Mouse (Mus musculus) cerebellum, adult 18-20 months (tissue): ENCODE data around the gene Tat.
"Not testable (repeated sequence)": the region's sequence is repeated elsewhere in the genome, so short reads cannot be mapped to it uniquely, and the experiment has no call there.

Experiments used
- DNase-seq, 2 experiments: peaks; one replicate each; pipeline ENCODE4 v3.0.0; 2021

Tat gene

DNA sequence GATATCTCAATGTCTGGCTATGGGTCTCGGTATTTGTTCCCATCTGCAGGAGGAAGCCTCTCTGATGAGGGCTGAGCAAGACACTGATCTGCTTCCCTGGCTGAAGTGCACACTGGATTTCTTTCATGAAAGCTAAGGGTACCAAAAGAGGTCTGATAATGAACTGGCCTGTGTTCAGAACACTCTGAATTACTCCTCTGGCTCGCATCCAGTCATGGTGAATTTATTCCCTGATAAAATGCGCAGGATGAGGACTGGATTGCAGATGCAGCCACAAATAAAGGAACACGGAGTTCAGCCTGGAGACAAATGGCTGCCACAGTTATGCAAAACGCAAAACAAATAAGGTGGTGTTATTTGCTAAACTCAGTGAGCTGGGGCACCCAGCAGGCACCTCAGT, 6.3 kb upstream of the Tat start:
- DNase-seq = no peak

DNA sequence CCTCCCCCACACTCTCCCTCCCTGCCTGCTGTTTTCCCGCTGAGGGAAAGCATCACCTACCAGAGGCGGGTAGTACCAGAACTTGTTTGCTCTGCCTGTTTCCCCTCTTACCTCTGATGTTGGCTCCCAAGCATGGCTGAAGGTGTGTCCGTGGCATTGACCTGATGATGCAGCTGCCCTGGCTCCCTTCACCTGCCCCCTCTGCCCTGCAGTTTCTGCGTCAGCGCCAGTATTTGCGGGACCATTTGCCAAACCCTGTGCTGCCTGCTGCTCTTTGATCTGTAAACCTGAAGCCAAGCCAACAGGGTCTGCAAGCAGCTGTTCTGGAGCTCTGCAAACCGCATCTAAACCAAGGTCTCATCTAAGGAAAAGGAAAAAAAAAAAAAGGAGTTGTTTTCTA, 3.9 kb upstream of the Tat start:
- no peak for DNase-seq

DNA sequence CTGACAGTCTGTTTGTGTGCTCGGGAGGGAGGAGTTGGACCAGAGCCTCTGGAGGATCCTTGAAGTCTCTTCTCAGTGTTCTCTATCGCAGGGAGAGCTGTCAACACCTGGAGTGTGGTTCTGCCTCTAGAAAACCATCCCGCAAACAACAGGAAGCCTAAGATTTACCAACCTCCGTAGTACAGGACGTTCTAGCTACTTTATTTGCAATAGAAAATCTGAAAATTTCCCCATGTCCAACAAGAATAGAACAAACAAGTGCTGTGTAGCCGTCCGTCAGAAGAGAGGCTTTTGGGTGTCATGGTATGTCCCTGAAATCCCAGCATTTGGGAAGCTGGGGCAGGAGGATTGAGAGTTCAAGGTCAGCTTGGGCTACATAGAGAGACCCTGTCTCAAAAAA, 2.5 kb upstream of the Tat start:
- DNase-seq = no peak

DNA sequence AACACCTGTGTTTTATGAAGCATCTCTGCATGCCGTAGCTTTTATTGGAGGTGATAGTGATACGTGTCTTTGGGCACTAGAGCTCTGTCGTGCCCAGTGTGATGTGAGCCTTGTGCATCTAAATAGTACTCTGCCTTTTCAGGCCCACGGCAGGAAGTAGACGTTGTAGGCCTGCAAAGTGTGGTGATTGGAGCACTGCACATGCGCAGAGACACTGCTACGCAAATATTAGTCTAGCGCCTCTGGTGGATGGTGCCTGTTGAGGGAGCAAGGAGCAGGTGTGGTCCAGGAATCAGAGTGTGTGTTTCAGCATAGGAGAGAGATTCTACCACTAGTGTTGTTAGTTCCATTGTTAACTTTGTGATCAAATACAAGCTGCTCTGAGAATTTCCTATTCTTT, 1.1 kb upstream of the Tat start:
- no peak for DNase-seq

DNA sequence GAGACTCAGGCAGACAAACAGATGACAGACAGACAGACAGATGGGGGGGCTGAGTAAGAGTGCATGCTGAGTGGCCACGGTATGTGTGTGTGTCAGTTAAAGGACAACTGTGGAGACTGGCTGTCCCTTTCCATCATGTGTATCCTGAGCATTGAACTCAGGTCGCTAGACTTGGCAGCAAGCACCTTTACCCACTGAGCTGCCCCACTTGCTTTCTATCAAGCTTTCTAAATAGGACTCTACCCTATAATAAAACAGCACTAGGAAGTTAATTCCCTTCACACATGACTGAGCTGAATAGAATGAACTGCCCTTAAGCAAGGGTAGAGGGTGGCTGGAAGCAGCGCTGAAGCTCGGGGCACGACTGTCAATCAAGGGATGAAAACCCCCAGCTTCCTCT, 1.9 kb downstream of the Tat start:
- DNase-seq = no peak

DNA sequence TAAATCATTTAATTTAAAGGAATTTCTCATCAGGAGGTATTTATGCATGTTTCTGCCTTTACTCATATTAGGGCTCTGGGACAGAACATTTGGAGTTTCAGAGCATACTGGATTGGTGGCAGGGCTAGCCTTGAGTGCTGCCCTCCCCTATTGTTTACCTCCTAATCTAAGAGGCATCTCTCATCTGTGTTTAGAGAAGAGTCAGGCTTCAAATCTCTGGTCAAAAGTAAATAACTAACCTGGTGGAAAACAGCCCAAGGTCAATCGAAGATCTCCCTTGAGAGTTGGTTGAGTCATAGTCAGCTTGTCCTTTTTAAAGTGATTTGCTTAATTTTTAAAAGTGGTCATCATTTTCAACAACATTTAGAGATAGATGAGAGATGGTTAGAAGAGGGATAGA, 2.7 kb downstream of the Tat start:
- no peak for DNase-seq

DNA sequence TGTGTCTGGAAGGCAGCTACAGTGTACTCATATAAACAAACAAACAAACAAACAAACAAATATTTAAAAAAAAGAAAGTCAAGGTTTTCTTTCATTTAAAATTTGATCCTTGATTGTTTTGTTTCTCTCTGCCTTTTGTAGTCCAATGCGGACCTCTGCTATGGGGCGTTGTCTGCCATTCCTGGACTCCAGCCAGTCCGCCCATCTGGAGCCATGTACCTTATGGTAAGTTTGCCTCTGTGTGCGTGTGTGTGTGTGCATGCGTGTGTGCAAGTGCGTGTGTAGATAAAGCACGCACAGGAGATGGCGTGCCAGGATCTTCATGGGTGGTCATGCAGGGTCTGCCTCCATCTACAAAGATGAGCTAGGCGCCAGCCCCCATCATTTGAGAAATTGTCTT, 7.1 kb downstream of the Tat start:
- DNase-seq = no peak

DNA sequence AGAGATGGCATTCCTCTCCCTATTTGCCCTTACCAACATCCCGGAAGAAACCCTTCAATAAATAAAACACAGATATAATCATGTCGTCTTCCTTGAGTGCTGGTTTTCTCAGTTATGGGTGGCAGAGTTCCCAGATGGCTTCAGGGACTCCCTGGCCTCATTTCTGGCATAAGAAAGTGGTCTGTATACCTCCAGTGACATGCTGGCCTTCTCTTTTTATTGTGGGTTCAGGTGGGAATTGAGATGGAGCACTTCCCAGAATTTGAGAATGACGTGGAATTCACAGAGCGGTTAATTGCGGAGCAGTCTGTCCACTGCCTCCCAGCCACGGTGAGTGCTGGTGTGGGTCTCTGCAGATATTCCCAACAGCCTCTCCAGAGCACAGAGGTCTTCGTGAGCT, 7.8 kb downstream of the Tat start:
- no peak for DNase-seq

DNA sequence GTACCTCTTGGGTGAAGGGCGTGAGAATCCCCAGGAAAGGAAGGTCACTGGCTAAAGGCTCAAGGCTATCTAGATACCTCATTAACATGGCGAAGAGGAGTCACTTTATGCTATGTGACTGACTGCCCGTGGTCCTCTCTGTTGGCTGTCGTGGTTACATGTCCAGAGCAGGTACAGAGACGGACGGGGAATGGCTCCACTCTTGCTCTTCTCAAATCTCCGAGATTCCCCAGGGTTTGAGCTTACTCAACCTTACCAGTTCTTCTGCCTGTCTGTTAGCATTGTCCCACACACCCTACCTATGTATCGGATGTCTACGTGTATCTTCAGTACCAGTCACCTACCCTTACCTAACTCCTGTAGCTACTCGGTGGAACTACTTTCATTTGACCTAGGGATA, 9.7 kb downstream of the Tat start:
- DNase-seq = no peak

DNA sequence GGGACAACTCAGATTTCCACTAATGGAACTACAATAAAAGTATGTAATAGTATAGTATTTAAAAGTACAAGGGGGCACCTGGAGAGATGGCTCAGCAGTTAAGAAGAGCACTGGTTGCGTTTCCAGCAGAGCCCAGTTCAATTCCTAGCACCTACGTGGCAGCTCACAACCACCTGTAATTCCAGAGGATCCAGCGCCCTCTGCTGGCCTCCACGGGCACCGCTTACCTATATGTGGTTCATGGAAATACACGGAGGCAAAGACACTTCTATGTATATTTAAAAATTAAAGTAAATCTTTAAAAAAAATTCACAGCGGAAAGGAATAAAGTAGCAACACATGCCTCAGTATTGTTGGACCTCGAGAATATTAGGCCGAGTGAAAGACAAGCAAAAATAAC, 12.7 kb downstream of the Tat start:
- peak in 1 of 2 experiments; percentile 5 for DNase-seq

DNA sequence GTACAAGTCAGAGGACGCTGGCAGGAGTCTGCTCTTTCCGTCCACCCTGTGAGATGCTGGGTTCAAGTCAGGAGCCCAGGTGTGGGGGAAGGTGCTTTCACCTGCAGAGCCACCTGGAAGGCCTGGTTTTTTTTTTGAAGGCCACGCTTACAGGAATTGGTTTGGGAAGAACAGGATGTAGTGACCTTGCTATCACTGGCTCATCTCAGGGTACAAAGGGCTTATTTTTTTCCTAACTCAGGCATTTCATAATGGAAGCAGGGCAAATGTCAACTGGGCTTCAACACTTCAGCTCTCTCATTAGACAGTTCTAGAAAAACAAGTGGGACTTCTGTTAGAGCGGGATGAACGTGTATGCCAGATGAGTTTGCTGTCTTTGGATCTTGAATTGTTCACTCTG, 14.1 kb downstream of the Tat start:
- DNase-seq = no peak

DNA sequence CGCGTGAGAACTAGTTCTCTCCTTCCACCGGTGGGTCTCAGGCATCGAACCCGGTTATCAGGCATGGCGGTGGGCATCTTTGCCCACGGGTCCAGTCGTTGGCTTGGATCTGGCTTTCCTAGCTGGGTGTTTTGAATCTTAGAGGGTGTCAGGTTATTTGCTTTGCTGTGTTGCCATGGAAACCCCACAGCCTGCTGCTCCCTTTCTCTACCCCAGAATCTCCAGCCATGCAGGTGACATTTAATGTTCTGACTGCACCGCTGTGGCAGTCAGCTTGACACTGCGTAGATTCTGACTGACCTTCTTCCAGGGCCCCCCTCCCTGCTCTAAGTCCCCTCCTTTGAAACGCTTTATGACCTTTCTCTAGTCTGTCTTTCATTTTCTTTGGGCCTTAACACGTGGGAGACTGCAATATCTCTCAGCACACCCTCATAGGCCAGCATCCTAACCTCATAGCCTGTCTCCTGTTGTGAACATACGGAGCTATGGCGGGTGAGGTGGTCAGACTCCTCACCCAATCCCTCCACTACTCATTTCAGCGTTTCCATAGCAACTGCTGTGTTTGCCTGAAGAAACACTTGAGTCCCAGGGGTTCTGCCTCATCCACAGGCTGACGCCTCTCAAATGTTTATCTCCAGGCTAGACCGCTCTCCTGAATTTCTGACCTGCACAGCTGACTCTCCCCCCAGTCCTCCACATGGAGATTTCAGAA, 16.2 kb downstream of the Tat start:
- DNase-seq = no peak

DNA sequence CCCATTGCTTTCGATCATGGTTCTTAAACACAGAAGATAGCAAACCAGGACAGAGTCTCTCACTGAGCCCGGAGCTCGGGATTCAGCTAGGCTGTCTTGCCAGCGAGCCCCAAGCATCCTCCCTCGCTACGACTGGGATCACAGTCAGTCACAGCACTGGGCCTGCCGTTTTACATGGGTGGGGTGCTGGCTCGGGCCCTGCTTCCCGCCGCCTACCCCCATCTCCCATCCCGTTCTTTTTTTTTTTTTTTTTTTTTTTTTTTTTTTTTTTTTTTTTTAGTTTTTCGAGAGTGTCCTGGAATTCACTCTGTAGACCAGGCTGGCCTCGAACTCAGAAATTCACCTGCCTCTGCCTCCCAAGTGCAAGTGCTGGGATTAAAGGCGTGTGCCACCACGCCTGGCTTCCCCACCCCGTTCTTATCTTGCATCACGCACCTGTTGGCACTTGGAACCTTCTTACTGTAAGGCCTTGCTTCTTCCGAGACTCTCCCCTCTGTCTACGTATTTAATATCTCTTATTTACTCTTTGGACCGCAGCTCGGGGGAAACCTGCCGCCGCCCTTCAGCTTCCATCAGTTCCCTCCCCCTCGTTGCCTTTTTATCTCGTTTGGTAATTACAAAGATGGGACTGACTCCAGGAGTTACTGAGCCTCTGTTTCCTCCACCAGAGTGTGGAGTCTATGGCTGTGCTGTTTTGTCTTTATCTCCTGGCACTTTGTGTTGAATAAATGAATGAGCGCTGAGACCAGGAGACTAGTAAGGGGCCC, 18.2 kb downstream of the Tat start:
- DNase-seq = no peak

DNA sequence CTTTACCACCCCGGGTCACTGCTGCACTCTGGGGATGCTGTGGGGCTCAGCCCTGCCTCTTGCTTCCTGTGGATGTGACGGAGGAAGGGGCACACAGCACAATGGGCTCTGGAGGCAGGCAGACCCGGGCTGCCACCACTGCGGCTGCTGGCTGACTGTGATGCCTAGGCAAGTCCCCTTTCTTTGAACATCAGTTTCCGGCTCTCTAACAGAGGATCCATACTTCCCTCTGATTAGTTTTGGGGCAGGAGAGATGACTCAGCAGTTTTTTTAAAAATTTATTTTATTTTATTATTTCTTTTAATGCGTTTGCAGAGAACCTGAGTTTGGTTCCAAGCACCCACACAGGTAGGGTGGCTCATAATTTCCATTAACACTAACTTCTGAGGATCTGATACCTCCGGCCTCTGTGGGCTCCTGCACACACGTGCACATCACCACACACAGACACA, 18.8 kb downstream of the Tat start:
- DNase-seq = no peak

DNA sequence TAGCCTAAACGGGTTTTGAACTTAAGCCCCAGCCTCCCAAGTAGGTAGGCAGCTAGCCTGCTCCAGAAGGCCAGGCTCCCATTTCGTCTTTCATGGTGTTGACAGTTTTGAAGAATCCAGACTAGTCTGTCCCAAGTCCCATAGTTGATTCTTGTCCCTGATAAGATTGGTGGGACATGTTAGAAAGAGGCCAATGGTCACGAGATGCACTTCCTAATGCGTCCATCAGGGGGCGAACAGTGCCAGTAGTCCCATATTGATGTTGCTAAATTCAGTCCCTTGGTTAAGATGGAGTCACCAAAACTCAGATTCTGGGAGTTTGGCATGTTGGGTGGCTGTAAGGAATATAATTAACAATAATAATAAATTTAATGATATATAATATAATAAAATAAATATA, 20.6 kb downstream of the Tat start:
- peak; percentile 39 to 52 for DNase-seq

DNA sequence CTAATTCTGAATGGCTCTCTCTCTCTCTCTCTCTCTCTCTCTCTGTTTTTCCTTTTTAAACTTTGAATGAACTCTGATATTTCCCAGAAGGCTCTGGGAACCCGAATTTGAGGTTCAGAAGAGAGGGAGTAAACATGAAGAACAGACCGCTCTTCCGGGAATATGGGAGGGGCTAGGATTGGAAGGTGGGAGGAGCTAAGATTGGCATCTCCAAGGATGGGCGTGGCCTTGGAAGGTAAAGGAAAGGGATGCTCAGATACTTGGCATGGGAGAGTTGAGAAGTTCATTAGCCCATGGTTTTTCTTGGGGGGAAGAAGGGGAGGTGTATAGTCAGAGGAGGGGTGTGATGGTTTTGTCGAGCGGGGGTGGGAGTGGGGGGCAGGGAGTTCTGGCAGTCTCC, 31.8 kb downstream of the Tat start:
- DNase-seq = no peak

DNA sequence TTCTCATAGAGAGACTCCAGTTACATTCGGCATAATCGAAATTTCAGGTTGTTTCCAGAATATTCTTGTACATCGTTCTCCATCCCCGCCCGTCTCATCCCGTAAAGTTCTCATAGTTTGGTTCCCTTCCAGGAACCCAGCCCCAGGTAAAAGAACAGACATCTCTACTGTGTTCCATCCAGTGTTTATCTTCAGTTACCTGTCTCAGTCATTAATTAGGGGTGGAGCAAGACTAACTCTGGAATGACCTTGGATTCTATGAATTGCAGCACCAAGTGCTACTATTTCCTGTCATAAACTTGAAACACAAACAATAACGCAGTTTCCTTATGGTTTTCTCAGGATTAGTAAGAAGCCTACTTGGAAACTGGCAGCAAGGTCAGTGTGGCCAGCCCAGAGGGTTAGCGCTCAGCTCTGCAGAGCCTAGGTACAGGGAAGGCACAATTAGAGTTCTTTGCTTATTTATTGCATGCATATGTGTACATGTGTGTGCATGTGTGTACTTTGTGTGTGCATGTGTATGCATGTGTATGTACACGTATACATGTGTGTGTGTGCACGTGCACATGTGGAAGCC, 32.6 kb downstream of the Tat start:
- no peak for DNase-seq

DNA sequence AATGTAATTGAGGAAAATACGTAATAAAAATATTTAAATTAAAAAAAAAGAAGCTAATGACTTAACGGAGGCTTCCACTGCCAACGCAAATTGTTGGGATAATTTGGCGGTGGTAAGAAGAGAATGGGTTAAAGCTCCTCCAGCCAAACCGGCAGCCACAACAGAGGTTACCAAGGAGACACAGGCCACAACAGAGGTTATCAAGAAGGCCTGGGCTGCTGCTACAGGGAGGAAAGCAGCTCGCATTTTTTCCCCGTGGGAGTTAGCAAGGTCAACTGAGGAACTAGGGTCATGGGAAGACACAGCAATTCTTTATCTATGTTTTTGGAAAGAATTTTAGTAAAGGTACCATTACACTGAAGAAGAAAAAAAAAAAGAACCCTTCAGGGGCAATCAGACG, 43.5 kb downstream of the Tat start:
- DNase-seq = not testable (repeated sequence)

DNA sequence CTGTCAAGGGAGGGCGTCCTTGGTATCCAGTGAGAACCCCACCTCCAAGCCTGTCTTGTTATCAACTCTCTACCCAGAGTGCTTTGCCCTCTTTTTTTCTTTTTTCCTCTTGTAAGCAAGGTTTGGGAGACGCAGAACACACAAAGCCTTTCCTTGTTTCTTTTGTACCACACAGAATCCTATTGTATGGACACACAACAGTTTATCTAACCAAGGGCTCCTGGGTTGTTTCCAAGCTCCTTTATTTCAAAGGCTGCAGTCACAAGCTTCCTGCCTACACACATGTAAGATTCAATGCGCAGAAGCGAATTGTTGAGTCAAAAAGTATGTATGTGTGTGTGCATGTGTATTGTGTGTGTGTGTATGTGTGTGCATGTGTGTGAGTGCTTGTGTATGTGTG, 44.1 kb downstream of the Tat start:
- DNase-seq = no peak

DNA sequence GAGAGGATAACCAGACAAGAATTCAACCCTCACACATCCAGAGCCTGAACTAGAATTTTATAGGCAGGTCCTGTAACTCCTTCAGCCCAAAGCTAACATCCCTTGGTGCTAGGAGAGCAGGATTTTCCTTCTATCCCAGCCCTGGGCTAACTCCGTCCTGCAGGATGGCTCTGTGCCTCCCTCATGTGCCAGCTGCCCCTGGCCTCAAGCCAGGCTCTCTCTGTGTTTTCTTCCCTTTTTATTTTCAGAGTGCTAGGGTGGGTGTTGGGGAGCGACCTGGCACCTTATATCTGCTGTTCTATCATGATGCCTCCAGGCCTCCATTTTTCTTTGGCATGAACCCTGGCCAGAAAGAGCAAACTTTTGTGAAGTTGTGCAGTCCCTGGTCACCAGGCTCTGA, 45.9 kb downstream of the Tat start:
- peak in 1 of 2 experiments; percentile 3 for DNase-seq

DNA sequence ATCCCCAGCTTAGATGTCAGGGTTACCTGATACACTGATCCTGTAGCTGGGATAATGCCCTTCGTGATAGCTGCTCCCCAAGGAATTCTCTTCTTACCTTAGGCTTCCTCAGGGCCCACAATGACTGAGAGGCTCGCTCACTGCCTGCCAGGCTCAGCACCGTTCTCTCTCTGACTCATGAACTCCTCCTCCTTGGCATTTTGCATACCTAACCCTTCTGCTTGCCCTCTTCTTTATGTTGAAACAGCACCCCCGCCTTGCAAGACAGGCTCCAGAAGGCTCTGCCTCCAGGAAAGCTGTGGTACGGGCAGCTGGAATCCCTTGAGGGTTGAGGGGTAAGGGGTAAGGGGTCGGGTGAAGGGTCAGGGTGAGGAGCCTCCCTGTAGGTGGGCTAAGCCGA, 49.0 kb downstream of the Tat start:
- DNase-seq = no peak

DNA sequence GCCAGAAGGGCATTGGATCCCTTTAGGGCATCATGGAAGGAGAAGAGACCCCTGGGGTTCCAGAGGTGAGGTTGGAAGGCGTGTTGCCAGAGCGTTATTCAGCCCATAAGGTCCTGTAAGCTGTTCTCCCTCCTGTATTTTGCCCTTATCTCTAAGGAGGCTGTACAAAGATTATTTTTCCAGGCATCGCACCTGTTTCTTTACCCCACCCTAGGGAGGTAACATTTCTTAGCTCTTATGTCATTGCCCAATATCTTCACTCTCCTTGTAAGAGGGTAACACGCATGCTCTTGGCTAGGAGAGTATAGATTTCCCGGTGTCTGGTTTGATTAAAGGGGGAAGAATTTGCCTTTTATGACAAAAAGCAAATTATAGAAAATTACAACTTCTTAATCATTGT, 49.4 kb downstream of the Tat start, which contains the start of gene Chst4:
TSS of gene Chst4 (minus strand) at position 82 of the 400 bp plus-strand sequence.
- DNase-seq = no peak

DNA sequence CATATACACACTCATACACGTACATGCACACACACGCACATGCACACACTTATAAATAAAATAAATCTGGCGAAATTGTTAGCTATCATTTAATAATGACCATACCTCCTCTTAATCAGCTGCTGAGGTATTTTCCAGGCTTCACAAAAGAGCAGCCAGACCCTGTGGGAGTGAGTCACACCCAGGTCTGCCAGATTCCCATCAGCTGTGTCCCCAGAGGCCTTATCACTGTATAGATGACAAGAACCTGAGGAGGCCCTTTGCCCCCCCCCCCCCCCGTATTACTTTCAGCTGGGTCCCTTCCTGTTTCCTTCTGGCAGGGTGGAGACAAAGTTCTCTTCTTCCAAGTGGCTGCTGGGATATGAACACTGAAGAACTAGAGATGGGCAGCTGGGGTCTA, 50.3 kb downstream of the Tat start:
- no peak for DNase-seq
